Mouse (Mus musculus) naive thymus-derived CD4-positive, alpha-beta T cell, adult 5 months (primary cell): ENCODE measurements around the gene Nmral1. TPM values are rescaled to one million over a fixed set of nuclear protein-coding genes. Genes with fewer than 3 reads are reported as not detected.

ENCODE experiments used
- polyA plus RNA-seq: library from polyadenylated mRNA; unstranded; fragments of 100-300 nt; shearing (Covaris generic); gene quantifications from one replicate; pipeline ENCODE4 v1.2.1, GENCODE M21; 2017

The Nmral1 gene
- 2.0 TPM for polyA plus RNA-seq

GRCm38 (mm10) chr16:4718753-4719518 lies at the start of gene Nmral1:
Gene Nmral1 (minus strand): TSS chr16:4719356.

GRCm38 (mm10) chr16:4725780-4726527 lies 6.8 kb upstream of the Nmral1 start, which contains the start of gene Hmox2:
Gene Hmox2 (plus strand): TSS chr16:4726361.

GRCm38 (mm10) chr16:4679121-4680018 lies 39.8 kb downstream of the Nmral1 start, which contains the start of gene Coro7:
Gene Coro7 (minus strand): TSS chr16:4679777.

Other genes with a start within 250 kb of the Nmral1 start
- gene Srl, start 177.5 kb downstream of the Nmral1 start, polyA plus RNA-seq: 0.91 TPM
- 2.0 TPM for gene Tfap4, start 159.5 kb downstream of the Nmral1 start, polyA plus RNA-seq
- gene Glis2, start 124.6 kb downstream of the Nmral1 start, polyA plus RNA-seq: not detected
- 12.3 TPM for gene Pam16, start 94.4 kb downstream of the Nmral1 start, polyA plus RNA-seq
- 1.3 TPM for gene Vasn, start 79.4 kb downstream of the Nmral1 start, polyA plus RNA-seq
- gene Dnaja3, start 79.4 kb downstream of the Nmral1 start, polyA plus RNA-seq: 34.8 TPM
- 119 TPM for gene Coro7, start 39.6 kb downstream of the Nmral1 start, polyA plus RNA-seq
- gene Hmox2, start 7.0 kb upstream of the Nmral1 start, polyA plus RNA-seq: 67.4 TPM
- gene Cdip1, start 70.9 kb upstream of the Nmral1 start, polyA plus RNA-seq: 91.3 TPM
- gene 4930562C15Rik, start 116.1 kb upstream of the Nmral1 start, polyA plus RNA-seq: not detected
- gene Ubald1, start 161.0 kb upstream of the Nmral1 start, polyA plus RNA-seq: 104 TPM
- 61.7 TPM for gene Mgrn1, start 166.9 kb upstream of the Nmral1 start, polyA plus RNA-seq
- 64.3 TPM for gene Nudt16l1, start 219.4 kb upstream of the Nmral1 start, polyA plus RNA-seq
- gene Anks3, start 244.8 kb upstream of the Nmral1 start, polyA plus RNA-seq: 69.7 TPM